Mouse (Mus musculus) adrenal gland, adult 8-10 months (tissue): ENCODE results near the gene Uxt. TPM values are rescaled to one million over a fixed set of nuclear protein-coding genes. Genes with fewer than 3 reads are reported as not detected.

Source experiments
- DNase-seq: peaks from one replicate; pipeline ENCODE4 v3.0.0; 2022
- total RNA-seq, 4 experiments: library from RNA; stranded (reverse); gene quantifications; 2 replicates each; pipeline ENCODE4 v1.2.4; 2022

The Uxt gene
- 10 to 100 TPM; 34.0 to 41.0 (median 40.8) TPM for total RNA-seq

DNA sequence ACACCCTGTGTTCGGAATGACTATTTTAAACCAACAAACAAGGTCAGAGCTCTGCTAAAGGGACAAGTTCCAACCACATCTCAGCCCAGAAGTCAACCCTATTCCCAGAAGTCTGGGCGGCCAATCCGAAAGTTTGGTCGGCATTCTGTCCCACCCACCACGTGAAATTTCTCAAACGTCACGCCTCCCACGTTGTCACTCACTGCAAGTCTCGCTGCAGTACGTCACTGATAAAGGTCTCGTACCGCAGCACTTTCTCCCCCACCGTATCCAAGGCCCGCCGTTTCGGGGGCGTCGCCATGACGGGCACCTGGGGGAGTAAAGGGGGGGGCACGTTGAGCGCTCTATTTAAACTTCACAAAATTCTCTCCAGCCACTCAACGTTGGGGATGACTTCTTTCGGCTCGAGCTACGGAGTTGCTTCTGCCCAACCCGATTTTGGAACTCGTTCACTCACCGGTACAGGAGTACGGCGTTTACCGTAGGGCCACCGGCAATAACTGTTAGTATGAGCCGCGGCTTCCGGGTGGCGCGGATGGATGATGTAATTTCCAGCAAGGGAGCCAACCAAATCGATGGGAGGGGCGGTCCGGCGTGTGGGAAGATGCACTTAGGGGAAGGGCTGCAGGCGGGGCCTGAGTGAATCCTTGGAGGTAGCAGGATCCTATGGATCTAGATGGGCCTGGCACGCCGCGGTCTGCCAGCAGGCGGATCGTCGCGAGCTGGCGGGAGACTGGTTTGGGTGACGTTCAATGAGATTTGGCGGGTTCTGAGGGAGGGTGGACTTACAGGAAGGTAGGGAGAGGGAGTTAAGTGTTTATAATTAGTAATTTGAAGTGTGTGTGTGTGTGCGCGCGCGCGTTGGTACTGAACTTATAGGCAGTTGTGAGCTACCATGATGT is at the start of gene Uxt:
Gene Uxt, minus strand, starts transcription at position 541 of the 902 bp plus-strand sequence.
- DNase-seq = peak; percentile 88

DNA sequence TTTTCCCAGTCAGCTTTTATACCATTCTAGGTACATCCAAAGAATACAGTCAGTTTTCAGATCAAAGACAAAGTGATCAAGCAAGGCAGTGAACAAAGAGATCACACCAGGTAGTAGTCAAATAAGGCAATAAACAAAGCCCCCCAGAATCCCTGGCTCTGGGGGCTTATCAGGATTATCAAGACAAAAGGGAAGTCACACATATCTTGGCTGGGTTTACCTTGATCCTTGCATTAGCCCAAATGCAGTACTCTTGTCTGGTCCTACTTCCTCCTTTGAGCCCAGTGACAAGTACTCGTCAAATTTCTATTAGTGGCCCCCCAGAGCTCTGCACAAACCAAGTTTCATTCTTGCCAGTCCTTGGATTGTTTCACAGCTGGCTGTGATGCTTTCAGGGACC is 19.1 kb upstream of the Uxt start:
- DNase-seq = no peak

DNA sequence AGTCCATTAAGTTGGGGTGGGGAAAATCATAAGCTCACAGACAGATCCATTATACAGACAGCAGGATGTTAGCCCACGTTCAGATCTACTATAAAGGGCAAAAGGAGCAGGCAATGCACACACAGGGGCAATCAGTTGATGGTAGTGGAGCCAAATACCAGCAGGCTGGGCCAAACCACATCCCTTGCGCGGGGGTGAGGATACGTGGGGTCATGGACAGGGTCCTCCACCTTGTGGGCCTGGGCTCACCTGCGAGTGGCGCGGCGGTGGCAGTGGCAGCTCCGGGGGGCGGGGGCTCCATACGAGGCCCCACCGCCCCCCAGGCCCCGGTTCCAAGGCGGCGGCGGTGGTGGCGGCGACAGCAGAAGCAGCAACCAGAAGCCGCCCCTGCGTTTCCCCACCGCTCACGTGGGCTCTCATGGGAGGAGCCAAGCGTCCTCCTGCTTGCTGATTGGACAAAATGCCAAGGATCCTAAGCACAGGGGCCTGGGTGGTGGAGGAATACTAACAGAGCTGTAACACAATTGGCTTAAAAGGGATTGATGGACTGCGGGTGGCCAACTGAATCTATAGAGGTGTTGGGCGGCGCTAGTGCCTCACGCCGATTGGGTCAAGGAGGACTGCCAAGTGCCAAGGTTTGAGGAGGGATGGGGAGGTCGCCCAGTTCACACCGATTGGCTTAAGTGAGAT is 11.5 kb downstream of the Uxt start, which contains the start of gene Elk1:
Gene Elk1, minus strand, starts transcription at position 418 of the 690 bp plus-strand sequence.
- DNase-seq = peak; percentile 86

DNA sequence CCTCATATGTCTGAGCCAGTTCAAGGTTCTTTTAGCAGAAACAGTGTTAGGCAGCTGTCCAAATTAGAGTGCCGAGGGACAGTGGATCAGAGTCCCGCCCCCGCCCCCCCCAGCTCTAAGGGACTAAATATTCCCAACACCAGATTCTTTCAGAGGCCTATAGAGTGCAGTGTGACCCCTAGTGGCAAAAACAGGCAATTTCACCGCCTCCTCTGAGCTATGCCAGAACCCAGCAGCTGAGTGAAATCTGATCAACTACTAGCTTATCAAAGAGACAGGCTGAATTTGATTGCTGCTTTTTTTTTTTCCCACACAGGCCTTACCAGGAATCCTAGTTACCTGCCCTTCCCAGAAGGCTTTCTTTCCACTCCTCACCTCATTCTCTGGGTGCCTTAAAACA is 15.8 kb downstream of the Uxt start:
- DNase-seq = no peak

DNA sequence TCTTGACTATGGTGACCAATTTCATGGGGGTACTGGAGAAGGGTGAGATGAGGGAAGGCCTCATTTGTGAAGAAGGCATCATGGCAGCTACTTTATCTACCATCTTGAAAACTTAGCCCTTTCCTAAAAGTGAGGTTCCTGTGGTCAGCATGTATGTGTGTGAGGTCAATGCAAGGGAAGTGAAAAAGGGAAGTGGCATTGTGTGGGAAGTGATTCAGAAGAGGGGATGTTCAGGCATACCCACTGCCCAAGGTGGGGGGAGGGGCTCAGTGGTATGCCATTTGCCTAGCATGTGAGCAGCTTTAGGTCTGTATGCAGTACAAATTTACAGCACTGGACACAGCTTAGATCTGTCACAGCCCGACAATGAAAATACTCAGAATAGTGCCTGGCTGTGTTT is 29.9 kb downstream of the Uxt start:
- DNase-seq = no peak

DNA sequence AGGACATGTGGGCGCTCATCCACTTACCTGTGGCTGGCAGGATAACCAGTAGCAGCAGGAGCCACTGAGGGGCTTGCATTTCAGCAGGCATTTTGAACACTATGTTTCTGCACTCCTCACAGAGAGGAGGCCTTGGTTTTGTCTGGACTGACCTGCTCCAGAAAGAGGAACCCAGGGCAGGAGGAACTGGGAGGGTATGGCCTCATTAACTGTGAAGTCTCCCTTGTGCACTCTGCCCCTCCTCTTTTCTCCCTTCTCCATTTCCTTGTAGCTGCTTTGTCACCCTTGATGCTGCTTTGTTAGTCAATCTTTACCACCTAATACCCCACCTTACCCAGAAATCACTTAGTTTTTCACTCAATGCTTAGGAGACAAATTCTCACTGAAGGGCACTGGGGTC is 30.5 kb downstream of the Uxt start, which contains the start of gene Cfp:
Gene Cfp, minus strand, starts transcription at position 192 of the 400 bp plus-strand sequence.
- DNase-seq = no peak

DNA sequence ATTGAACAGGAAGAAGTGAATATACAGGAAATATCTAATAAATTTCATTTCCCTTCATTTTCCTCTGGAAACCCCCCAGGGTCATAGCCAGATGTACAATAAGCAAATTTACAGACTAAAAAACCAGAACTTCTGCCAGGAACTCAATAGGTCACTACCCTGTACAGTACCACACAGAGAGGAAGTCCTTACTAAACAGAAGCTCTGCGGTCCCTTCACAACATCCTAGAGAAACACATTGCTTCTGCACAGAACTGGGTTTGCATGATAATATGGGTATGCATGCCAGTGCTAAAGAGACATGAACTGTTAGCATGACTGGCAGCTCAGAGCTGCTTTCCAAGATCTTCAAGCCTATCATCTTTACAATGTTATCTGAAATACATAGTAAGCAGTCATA is 32.0 kb downstream of the Uxt start:
- DNase-seq = no peak

DNA sequence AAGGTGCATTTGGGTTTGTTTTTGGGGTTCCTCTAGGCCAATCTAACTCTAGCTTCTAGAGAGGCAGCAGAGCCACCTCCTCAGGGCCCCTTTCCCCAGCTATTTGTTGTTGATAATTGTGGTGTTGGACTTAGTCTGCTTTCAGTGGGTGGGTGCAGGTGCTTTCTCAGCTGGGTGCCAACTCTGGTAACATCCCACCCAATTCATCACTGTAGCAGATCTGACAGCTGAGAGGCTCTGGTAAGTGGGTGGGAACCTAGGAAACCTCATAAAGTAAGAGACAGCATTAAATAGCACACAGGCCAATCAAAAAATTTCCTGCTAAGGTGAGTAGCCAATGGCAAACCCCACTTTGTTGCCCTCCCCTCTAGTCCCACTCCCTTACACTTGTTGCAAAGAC is 36.8 kb downstream of the Uxt start:
- no peak for DNase-seq

DNA sequence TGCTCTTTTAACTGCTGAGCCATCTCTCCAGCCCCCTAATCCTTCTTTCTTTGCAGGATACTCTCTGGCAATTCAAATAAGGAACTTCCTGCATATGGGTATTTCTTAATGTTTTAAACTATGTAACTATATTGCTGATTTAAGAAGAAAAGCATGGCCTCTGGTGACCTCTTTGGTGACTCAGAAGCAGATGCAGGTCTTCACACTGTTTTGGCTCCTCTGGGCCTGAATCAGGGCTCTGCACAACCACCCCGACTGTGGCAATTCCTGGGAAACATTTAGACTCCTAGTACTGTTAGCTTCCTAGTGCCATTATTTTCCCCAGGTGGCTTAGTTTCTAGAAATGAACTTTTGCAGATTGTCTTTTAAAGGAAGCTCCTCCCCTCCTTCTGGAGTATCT is 38.3 kb downstream of the Uxt start:
- no peak for DNase-seq

DNA sequence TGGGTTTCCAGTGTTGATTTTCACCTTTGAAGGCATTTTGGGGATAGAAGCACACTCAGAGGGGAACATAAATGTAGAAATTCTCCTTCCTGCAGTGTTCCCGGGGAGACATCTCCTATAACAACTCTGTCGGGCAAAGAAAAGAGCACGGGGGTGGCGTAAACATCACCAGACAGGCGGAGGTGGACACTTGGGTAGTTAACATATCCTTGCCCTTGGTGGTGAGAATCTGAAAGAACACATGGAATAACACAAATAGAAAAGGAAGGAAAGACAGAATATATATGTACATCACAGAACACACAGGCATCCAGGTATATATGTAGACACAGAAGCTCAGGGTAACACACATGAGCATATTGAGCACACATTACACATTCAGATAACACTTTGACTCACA is 40.5 kb downstream of the Uxt start:
- no peak for DNase-seq

DNA sequence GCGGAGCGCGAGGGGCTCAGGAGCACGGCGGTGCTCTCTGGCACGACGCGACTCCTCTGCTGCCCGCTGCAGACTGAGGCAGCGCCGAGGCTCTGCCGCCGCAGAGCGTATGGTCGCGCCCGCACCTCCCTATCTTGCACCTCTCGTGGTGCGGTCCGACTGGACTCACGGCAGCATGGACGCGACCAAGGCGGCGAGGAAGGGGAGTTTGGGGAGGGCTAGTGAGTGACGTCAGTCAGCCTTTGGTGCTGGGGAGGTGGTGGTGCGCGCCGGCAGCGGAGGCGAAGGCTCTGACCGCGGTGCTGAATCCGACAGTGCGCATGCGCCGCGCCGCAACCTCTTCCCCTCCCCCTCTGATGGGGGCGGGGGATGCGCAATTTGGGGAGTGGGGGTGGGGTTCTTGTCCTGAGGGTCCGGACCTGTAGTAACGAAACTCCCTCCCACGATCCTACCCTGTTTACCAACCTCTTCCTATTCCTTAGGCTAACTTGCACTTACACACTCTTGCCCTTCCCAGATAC is 40.9 kb downstream of the Uxt start, which contains the start of gene Syn1:
Gene Syn1, minus strand, starts transcription at position 161 of the 521 bp plus-strand sequence.
- DNase-seq = peak; percentile 80

DNA sequence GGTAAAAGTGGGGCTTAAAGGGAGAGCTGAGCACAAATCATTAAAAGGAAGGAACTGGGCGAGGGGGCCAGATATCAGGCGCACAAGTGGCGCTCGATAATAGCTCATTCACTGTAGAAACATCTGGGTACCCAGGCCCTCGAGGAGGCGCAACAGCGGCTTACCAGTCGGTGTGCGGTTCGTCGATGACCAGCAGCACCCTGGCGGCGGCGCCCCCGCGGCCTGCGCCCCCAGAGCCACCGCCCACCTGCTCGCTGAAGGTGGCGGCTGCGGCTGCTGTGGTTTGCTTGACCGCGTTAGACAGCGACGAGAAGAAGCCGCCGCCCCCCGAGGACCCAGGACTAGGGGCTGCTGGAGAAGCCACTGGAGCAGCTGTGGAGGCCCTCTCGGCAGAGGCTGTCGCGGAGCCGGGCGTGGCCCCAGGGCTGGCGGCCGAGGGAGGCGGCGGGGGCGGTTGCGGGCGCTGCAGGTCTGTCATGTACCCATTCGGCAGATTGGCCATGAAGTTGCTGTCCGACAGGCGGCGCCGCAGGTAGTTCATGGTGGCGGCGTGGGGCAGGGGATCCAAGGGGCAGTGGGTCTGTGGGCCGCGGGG is 41.5 kb downstream of the Uxt start:
- DNase-seq = peak; percentile 9

DNA sequence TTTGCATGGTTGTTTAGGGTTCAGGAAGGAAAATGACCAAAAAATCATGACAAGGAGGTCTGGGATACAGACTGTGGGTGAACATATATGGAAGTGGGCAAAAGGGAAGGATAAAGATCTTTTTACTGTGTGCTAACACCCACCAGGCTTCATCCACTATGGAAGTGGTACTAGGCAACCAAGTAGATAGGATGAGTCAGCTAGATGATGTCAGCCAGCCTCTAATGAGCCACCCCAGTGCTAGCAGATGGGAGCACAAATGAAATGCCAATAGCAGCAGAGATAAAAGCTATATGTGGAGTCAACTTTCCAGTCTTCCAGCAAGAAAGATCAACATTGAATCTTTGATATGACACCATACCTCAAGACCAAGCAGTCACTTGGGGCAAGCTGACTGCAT is 46.7 kb downstream of the Uxt start:
- no peak for DNase-seq

DNA sequence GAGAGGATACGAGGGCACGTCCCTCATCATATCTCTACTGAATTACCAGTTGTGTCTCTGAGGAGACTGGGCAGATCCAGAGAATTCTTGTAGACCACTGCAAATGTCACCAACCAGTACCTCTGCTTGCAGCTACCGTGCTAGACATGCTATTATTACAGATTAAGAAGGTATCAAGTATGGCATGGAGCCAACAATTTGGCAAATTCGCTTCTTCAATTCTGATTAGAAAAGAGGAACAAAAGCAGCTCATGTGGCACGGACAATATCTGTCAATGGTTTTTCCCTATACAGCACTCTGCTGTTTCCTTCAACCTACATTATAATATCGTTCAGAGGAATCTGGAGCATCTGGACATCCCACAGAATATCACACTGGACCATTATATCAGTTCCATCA is 48.1 kb downstream of the Uxt start:
- no peak for DNase-seq

DNA sequence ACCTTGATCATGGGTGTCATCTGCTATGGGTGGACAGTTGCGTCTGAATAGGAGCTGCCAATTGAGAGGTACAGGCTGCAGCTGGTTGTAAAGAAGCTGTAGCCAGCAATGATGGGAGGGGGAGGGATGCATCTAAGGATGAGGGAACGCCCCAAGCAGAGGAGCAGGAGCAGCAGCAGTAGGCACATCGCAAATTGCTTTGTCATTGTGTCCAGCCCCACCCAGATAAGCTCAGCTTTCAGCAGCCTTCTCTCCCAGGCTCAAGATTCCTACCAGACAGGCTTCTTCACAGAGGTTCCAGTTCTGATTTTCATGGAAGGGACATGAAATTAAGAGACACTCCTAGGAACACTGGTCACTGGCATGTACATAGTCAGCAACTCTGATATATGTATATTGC is 51.7 kb downstream of the Uxt start:
- DNase-seq = no peak

Other genes starting within 250 kb of the Uxt start
- gene Araf, start 164.2 kb downstream of the Uxt start, total RNA-seq = 100 to 1,000 TPM; 135 to 208 (median 162) TPM
- gene Timp1, start 91.9 kb downstream of the Uxt start, total RNA-seq = 10 to 100 TPM; 24.7 to 50.1 (median 29.6) TPM
- gene Syn1, start 41.0 kb downstream of the Uxt start, total RNA-seq = 10 to 100 TPM in 3 of 4 experiments, 1 to 10 TPM in 1; 8.9 to 14.0 (median 11.8) TPM
- 10 to 100 TPM in 3 of 4 experiments, 1 to 10 TPM in 1; 9.1 to 14.8 (median 12.3) TPM for gene Cfp, start 30.5 kb downstream of the Uxt start, total RNA-seq
- gene Elk1, start 11.4 kb downstream of the Uxt start, total RNA-seq = 10 to 100 TPM; 15.9 to 22.2 (median 17.8) TPM
- 10 to 100 TPM in 2 of 4 experiments, 1 to 10 TPM in 2; 6.6 to 16.0 (median 10.8) TPM for gene Zfp182, start 100.3 kb upstream of the Uxt start, total RNA-seq
- gene Spaca5, start 106.4 kb upstream of the Uxt start, total RNA-seq = not detected
- 1 to 10 TPM; 1.7 to 3.4 (median 2.8) TPM for gene Zfp300, start 127.5 kb upstream of the Uxt start, total RNA-seq
- gene Ssxa1, start 153.8 kb upstream of the Uxt start, total RNA-seq = not detected
- not detected for gene Gm21876, start 213.6 kb upstream of the Uxt start, total RNA-seq